Mouse (Mus musculus) forebrain, embryonic 15.5 days (tissue): ENCODE measurements around the gene Trpm3. TPM values are rescaled to one million over a fixed set of nuclear protein-coding genes. Genes with fewer than 3 reads are reported as not detected.

ENCODE experiments used
- ATAC-seq: fragments of 200-750 bp; cut with Nextera tagmentation; replicated peaks from 2 replicates; pipeline ENCODE4 v1.8.0; 2017; ENCODE audit warnings: mild to moderate bottlenecking, moderate TSS enrichment, moderate library complexity
- H3K27ac ChIP-seq: fragments of 300-500 bp; sonication (generic); replicated peaks from 2 replicates; pipeline ENCODE4 v1.5.1; 2015; ENCODE audit warnings: mild to moderate bottlenecking, inconsistent platforms
- H3K27me3 ChIP-seq: fragments of 300-500 bp; sonication (generic); 2 replicates; pipeline ENCODE4 v1.6.1; 2015; ENCODE audit warnings: inconsistent platforms
- H3K36me3 ChIP-seq: fragments of 300-500 bp; sonication (generic); 2 replicates; pipeline ENCODE4 v1.6.1; 2015; ENCODE audit warnings: mild to moderate bottlenecking, inconsistent platforms
- H3K4me1 ChIP-seq: fragments of 300-500 bp; sonication (generic); 2 replicates; pipeline ENCODE4 v1.6.1; 2015; ENCODE audit warnings: inconsistent platforms
- H3K4me2 ChIP-seq: fragments of 300-500 bp; sonication (generic); replicated peaks from 2 replicates; pipeline ENCODE4 v1.6.1; 2015; ENCODE audit warnings: mild to moderate bottlenecking, inconsistent platforms
- H3K4me3 ChIP-seq: fragments of 300-500 bp; sonication (generic); 2 replicates; pipeline ENCODE4 v1.5.1; 2015; ENCODE audit warnings: mild to moderate bottlenecking, inconsistent platforms
- H3K9ac ChIP-seq: fragments of 300-500 bp; sonication (generic); replicated peaks from 2 replicates; pipeline ENCODE4 v1.6.1; 2015; ENCODE audit warnings: mild to moderate bottlenecking, inconsistent platforms
- H3K9me3 ChIP-seq: fragments of 300-500 bp; sonication (generic); 2 replicates; pipeline ENCODE4 v1.6.1; 2016; ENCODE audit warnings: inconsistent platforms
- WGBS: fragments of 180-500 bp; shearing (Covaris S2); methylation state at CpG from one replicate; pipeline ENCODE4 v1.1.7; 2015; ENCODE audit warnings: mixed read lengths; 5-methylcytosine and 5-hydroxymethylcytosine counted together
- polyA plus RNA-seq: library from polyadenylated mRNA; unstranded; fragments of >200 nt; fragmentation: Nextera tagmentation; extraction: Ambion mirVana; gene quantifications from 2 replicates; pipeline ENCODE4 v1.2.1, GENCODE M21; 2015

The Trpm3 gene
- polyA plus RNA-seq, 1 experiment from 2014 or later: 21.6 TPM

DNA sequence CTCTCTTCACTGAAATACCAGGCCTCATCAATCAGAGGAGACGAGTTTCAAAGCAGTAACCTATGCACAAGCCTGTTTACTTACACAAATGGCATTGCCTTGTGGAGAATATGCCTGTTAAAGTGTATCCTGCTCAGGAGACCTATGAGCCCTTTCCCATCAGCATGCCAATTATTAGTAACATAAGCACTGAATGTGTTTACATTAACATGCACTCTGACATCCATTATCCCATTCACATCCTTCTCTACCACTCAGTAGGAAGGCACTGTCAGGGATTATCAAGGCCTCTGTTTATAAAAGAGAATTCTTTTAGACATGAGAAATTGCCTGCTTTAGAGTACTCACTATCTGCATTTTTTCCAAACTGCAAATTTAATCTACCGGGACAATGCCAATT, 598.0 kb downstream of the Trpm3 start:
- ATAC-seq: no peak
- H3K9ac ChIP-seq: no peak overlapping the region
- H3K4me1 ChIP-seq: no peaks in the 10 kb centered on the region
- WGBS: 55% methylated on average over 2 of the region's 2 CpGs
- no peak overlapping the region for H3K27ac ChIP-seq
- no peaks in the 10 kb centered on the region for H3K9me3 ChIP-seq
- no peak overlapping the region for H3K4me2 ChIP-seq
- no peak overlapping the region for H3K4me3 ChIP-seq
- no peaks in the 10 kb centered on the region for H3K27me3 ChIP-seq
- H3K36me3 ChIP-seq: no peaks in the 10 kb centered on the region

GRCm38 (mm10) chr19:22739240-22739639, 600.4 kb downstream of the Trpm3 start:
- Histone ChIP-seq H3K27ac (no peak overlapping the region), H3K9ac (no peak overlapping the region), H3K4me2 (no peak overlapping the region), H3K36me3 (no peaks in the 10 kb centered on the region), H3K9me3 (no peaks in the 10 kb centered on the region), H3K27me3 (no peaks in the 10 kb centered on the region), H3K4me3 (no peak overlapping the region), H3K4me1 (no peaks in the 10 kb centered on the region)
- ATAC-seq: no peak
- WGBS: 89% methylated on average over 3 of the region's 3 CpGs

GRCm38 (mm10) chr19:22753311-22753809, 614.5 kb downstream of the Trpm3 start:
- H3K27ac ChIP-seq: 0 out of 2 replicates have a peak overlapping the region, but pooled peaks have one; percentile 3
- H3K4me1 ChIP-seq: peaks cover 9% of the 10 kb centered on the region; the same call in 1 of the 2 replicates
- 0 out of 2 replicates have a peak overlapping the region, but pooled peaks have one; percentile 0 for H3K4me2 ChIP-seq
- H3K27me3 ChIP-seq: no peaks in the 10 kb centered on the region
- H3K4me3 ChIP-seq: no peak overlapping the region
- H3K9ac ChIP-seq: no peak overlapping the region
- H3K9me3 ChIP-seq: no peaks in the 10 kb centered on the region
- H3K36me3 ChIP-seq: no peaks in the 10 kb centered on the region
- WGBS: 34% methylated on average over 13 of the region's 13 CpGs
- peak; percentile 87 for ATAC-seq

DNA sequence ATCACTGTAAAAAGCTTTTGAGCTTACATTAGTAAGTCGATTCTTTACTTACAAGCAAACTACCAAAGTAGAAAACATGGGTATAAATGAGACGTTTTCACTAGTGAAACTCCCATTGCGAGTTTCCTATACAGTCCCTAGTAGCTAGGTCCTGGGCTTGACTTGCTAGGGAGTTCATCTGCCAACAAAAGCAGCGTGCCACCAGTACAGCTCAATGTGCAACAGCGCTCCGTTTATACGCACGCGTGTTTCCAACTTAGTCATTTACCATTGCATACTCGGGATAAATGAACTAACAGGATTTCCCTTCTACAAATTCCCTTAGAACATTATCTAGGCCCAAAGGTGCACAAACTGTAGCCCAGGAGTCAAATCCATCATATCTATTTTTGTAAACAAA, 615.2 kb downstream of the Trpm3 start:
- WGBS: 78% methylated on average over 10 of the region's 10 CpGs
- Histone ChIP-seq H3K4me1 (peaks cover 9% of the 10 kb centered on the region; the same call in 1 of the 2 replicates), H3K27me3 (no peaks in the 10 kb centered on the region), H3K4me2 (no peak overlapping the region), H3K9me3 (no peaks in the 10 kb centered on the region), H3K4me3 (no peak overlapping the region), H3K9ac (no peak overlapping the region), H3K36me3 (no peaks in the 10 kb centered on the region), H3K27ac (no peak overlapping the region)
- ATAC-seq: no peak

GRCm38 (mm10) chr19:22754498-22754897, 615.7 kb downstream of the Trpm3 start:
- Histone ChIP-seq H3K4me2 (no peak overlapping the region), H3K27ac (no peak overlapping the region), H3K27me3 (no peaks in the 10 kb centered on the region), H3K4me1 (peaks cover 9% of the 10 kb centered on the region; the same call in 1 of the 2 replicates), H3K36me3 (no peaks in the 10 kb centered on the region), H3K9ac (no peak overlapping the region), H3K4me3 (no peak overlapping the region), H3K9me3 (no peaks in the 10 kb centered on the region)
- no peak for ATAC-seq
- WGBS: 66% methylated on average over 8 of the region's 8 CpGs

- no peak overlapping the region for H3K4me2 ChIP-seq
- no peak for ATAC-seq
Observed at GRCm38 (mm10) chr19:22758496-22758895, 619.6 kb downstream of the Trpm3 start.

GRCm38 (mm10) chr19:22768242-22768641, 629.4 kb downstream of the Trpm3 start:
- H3K9me3 ChIP-seq: no peaks in the 10 kb centered on the region
- no peak for ATAC-seq
- H3K9ac ChIP-seq: no peak overlapping the region
- no peak overlapping the region for H3K27ac ChIP-seq
- no peak overlapping the region for H3K4me3 ChIP-seq
- no peaks in the 10 kb centered on the region for H3K27me3 ChIP-seq
- H3K36me3 ChIP-seq: no peaks in the 10 kb centered on the region
- 75% methylated on average over 3 of the region's 3 CpGs for WGBS
- no peak overlapping the region for H3K4me2 ChIP-seq
- H3K4me1 ChIP-seq: no peaks in the 10 kb centered on the region

More at GRCm38 (mm10) chr19:22758496-22758895, 619.6 kb downstream of the Trpm3 start:
- no peak overlapping the region for H3K27ac ChIP-seq
- H3K27me3 ChIP-seq: no peaks in the 10 kb centered on the region
- H3K9me3 ChIP-seq: no peaks in the 10 kb centered on the region
- H3K4me3 ChIP-seq: no peak overlapping the region
- H3K4me1 ChIP-seq: peaks cover 4% of the 10 kb centered on the region; the same call in 1 of the 2 replicates
- 75% methylated on average over 2 of the region's 2 CpGs for WGBS
- H3K36me3 ChIP-seq: no peaks in the 10 kb centered on the region
- H3K9ac ChIP-seq: no peak overlapping the region

- Histone ChIP-seq H3K9me3 (no peaks in the 10 kb centered on the region), H3K27ac (no peak overlapping the region), H3K4me3 (no peak overlapping the region), H3K4me2 (no peak overlapping the region), H3K4me1 (no peaks in the 10 kb centered on the region), H3K9ac (no peak overlapping the region), H3K36me3 (no peaks in the 10 kb centered on the region), H3K27me3 (no peaks in the 10 kb centered on the region)
- no peak for ATAC-seq
- WGBS: 93% methylated on average over 3 of the region's 3 CpGs
Observed at GRCm38 (mm10) chr19:22775191-22775695, 636.4 kb downstream of the Trpm3 start.

DNA sequence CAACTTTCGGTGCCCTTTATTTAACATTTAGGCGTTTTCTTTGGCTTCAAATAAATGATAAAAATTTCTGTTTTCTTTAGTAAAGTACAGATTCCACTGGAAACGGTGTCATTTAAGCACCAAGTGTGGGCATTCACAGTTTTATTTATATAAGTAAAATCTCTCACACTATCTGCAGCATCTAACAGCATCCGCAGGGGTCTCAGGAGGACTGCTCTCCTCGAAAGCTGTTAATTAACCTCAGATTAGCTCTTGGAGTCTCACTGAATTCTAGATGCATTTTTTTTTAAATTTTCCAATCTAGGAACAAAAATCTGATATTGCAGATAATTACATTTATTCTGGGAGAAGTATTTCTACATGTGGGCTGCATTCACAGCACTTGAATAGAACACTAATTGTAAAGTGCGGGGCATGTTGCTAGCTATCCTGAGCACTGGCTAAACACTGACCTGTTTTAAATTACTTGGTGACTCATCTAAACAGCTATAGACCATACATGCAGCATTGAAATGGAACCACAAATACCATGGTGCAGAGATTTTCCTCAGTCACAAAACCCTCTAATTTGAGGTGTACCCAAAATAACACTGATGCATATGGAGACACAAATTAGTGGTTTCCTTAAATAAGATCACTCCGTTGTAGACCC, 641.5 kb downstream of the Trpm3 start:
- Histone ChIP-seq H3K4me3 (no peak overlapping the region), H3K4me2 (no peak overlapping the region), H3K4me1 (no peaks in the 10 kb centered on the region), H3K36me3 (no peaks in the 10 kb centered on the region), H3K27me3 (no peaks in the 10 kb centered on the region), H3K27ac (no peak overlapping the region), H3K9ac (no peak overlapping the region), H3K9me3 (no peaks in the 10 kb centered on the region)
- WGBS: 65% methylated on average over 7 of the region's 7 CpGs
- ATAC-seq: no peak

GRCm38 (mm10) chr19:22781579-22781978, 642.7 kb downstream of the Trpm3 start:
- Histone ChIP-seq H3K27me3 (no peaks in the 10 kb centered on the region), H3K4me2 (no peak overlapping the region), H3K36me3 (no peaks in the 10 kb centered on the region), H3K4me3 (no peak overlapping the region), H3K27ac (no peak overlapping the region), H3K4me1 (no peaks in the 10 kb centered on the region), H3K9me3 (no peaks in the 10 kb centered on the region), H3K9ac (no peak overlapping the region)
- ATAC-seq: no peak

GRCm38 (mm10) chr19:22783745-22784144, 644.9 kb downstream of the Trpm3 start:
- no peak overlapping the region for H3K9ac ChIP-seq
- no peak overlapping the region for H3K4me2 ChIP-seq
- H3K36me3 ChIP-seq: no peaks in the 10 kb centered on the region
- WGBS: 89% methylated on average over 2 of the region's 2 CpGs
- no peak overlapping the region for H3K4me3 ChIP-seq
- H3K4me1 ChIP-seq: no peaks in the 10 kb centered on the region
- H3K27ac ChIP-seq: no peak overlapping the region
- no peak for ATAC-seq
- no peaks in the 10 kb centered on the region; the same call in 1 of the 2 replicates for H3K9me3 ChIP-seq
- no peaks in the 10 kb centered on the region for H3K27me3 ChIP-seq

- Histone ChIP-seq H3K4me2 (no peak overlapping the region), H3K4me3 (no peak overlapping the region), H3K9me3 (no peaks in the 10 kb centered on the region; the same call in 1 of the 2 replicates), H3K4me1 (no peaks in the 10 kb centered on the region), H3K36me3 (no peaks in the 10 kb centered on the region), H3K27me3 (no peaks in the 10 kb centered on the region), H3K27ac (no peak overlapping the region), H3K9ac (no peak overlapping the region)
- WGBS: 87% methylated on average over 3 of the region's 3 CpGs
- ATAC-seq: no peak
Observed at GRCm38 (mm10) chr19:22789753-22790152, 650.9 kb downstream of the Trpm3 start.
